Mouse (Mus musculus) stomach, embryonic 16.5 days (tissue): ENCODE results near the gene D6Wsu163e. TPM values are rescaled to one million over a fixed set of nuclear protein-coding genes. Genes with fewer than 3 reads are reported as not detected.

Experiments
- ATAC-seq: fragments of 200-750 bp; cut with Nextera tagmentation; 2 replicates; pipeline ENCODE4 v1.8.0; 2017; ENCODE audit warnings: moderate number of reproducible peaks, moderate TSS enrichment; ENCODE audit not compliant: insufficient read depth, low FRiP score
- H3K27ac ChIP-seq: fragments of 300-500 bp; sonication (generic); 2 replicates; pipeline ENCODE4 v1.5.1; 2014; ENCODE audit warnings: low read length
- H3K27me3 ChIP-seq: fragments of 300-500 bp; sonication (generic); 2 replicates; pipeline ENCODE4 v1.6.1; 2014; ENCODE audit warnings: low read length, control low read depth, mixed read lengths; ENCODE audit not compliant: control insufficient read depth, insufficient read depth
- H3K36me3 ChIP-seq: fragments of 300-500 bp; sonication (generic); 2 replicates; pipeline ENCODE4 v1.6.1; 2014; ENCODE audit warnings: low read length; ENCODE audit not compliant: control insufficient read depth, insufficient read depth
- H3K4me1 ChIP-seq: fragments of 300-500 bp; sonication (generic); 2 replicates; pipeline ENCODE4 v1.6.1; 2014; ENCODE audit warnings: low read length, control low read depth, mixed read lengths; ENCODE audit not compliant: control insufficient read depth, insufficient read depth
- H3K4me2 ChIP-seq: fragments of 300-500 bp; sonication (generic); 2 replicates; pipeline ENCODE4 v1.6.1; 2014; ENCODE audit warnings: low read depth, low read length, mixed read lengths
- H3K4me3 ChIP-seq: fragments of 300-500 bp; sonication (generic); replicated peaks from 2 replicates; pipeline ENCODE4 v1.5.1; 2014; ENCODE audit warnings: mild to moderate bottlenecking, low read length
- H3K9ac ChIP-seq: fragments of 300-500 bp; sonication (generic); 2 replicates; pipeline ENCODE4 v1.6.1; 2014; ENCODE audit warnings: low read length
- H3K9me3 ChIP-seq: fragments of 300-500 bp; sonication (generic); replicated peaks from 2 replicates; pipeline ENCODE4 v1.6.1; 2016; ENCODE audit warnings: low read length, control low read depth; ENCODE audit not compliant: control insufficient read depth
- WGBS: fragments of 180-500 bp; shearing (Covaris S2); extraction: QIAGEN DNeasy Blood & Tissue Kit; methylation state at CpG from one replicate; pipeline ENCODE4 v1.1.7; 2014; 5-methylcytosine and 5-hydroxymethylcytosine counted together
- polyA plus RNA-seq: library from polyadenylated mRNA; unstranded; fragments of >200 nt; fragmentation: Nextera tagmentation; extraction: Ambion mirVana; gene quantifications from 2 replicates; pipeline ENCODE4 v1.2.1, GENCODE M21; 2015

The D6Wsu163e gene
- polyA plus RNA-seq, 1 experiment from 2014 or later = 16.9 TPM

DNA sequence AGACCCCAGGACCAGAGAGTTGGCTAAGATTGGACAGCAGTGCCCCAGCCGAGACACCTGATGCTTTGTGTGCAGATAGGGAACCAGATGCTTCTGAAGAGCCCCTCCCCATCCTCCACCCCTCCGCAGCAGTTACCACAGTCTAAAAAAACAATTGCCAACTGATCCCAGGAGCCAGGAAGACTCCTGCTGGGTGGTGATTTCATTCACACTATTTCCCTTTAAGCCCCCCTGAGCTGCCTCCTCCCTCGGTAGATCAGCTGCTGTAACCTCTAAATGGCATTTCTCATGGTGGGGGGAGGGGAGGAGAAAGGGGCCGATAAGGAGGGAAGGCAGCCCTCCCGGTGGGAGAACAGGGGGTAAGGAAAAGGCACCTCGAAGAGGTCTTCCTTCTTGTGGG lies 79.5 kb downstream of the D6Wsu163e start:
- no peak overlapping the region for H3K27ac ChIP-seq
- peaks cover 22% of the 10 kb centered on the region for H3K27me3 ChIP-seq
- no peaks in the 10 kb centered on the region for H3K9me3 ChIP-seq
- H3K36me3 ChIP-seq = no peaks in the 10 kb centered on the region
- no peak for ATAC-seq
- 8% methylated on average over 6 of the region's 6 CpGs for WGBS
- H3K4me1 ChIP-seq = no peaks in the 10 kb centered on the region
- no peak overlapping the region for H3K4me3 ChIP-seq
- H3K4me2 ChIP-seq = no peak overlapping the region
- H3K9ac ChIP-seq = no peak overlapping the region

DNA sequence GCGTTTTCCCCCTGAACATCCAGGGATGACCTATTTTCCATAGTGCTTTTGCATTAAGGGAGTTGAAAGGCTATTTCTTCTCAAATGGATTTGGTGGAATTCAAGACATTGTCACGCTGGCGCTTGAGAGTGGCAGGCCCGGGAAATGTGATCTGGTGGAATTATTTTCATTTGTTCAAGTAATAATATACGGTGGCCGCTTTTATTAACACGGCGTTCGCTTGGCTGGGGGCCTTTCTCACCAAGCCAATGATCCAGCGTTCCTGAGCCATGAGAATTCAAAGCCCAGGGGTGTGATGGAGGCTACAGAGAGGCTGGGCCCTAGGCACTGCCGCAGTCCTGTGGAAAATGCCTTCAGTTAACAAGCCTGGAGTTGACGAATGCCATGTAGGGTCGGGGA lies 80.7 kb downstream of the D6Wsu163e start:
- no peak overlapping the region for H3K4me3 ChIP-seq
- WGBS = 17% methylated on average over 13 of the region's 13 CpGs
- H3K27ac ChIP-seq = no peak overlapping the region
- no peak overlapping the region for H3K4me2 ChIP-seq
- no peak overlapping the region for H3K9ac ChIP-seq
- ATAC-seq = no peak
- H3K9me3 ChIP-seq = no peaks in the 10 kb centered on the region
- H3K4me1 ChIP-seq = no peaks in the 10 kb centered on the region
- H3K36me3 ChIP-seq = no peaks in the 10 kb centered on the region
- H3K27me3 ChIP-seq = peaks cover 22% of the 10 kb centered on the region

DNA sequence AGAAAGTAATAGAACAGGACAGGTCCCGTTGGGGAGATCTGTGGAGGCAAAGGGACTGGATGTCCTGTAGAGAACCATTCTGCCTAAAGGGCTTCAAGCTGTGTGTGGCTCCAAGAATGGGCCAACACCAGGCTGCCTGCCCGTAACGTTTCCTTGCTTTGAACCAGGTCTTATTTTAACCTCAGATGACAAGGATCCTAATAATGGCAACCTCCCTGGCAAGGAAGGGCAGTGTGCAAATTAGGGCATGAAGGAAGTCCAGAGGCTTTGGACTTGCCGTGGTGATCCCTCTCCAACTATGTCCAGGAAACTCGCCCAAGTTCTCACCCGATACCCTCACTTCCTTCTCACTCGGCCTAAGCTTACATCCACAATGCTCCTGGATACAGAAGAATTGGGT lies 85.1 kb downstream of the D6Wsu163e start:
- Histone ChIP-seq H3K36me3 (no peaks in the 10 kb centered on the region), H3K4me1 (no peaks in the 10 kb centered on the region), H3K4me3 (no peak overlapping the region), H3K9ac (no peak overlapping the region), H3K27me3 (peaks cover 21% of the 10 kb centered on the region), H3K4me2 (no peak overlapping the region), H3K27ac (no peak overlapping the region), H3K9me3 (no peaks in the 10 kb centered on the region)
- ATAC-seq = no peak
- WGBS = 74% methylated on average over 7 of the region's 7 CpGs

Other genes starting within 250 kb of the D6Wsu163e start
- 3.3 and 3.5 TPM in 2 replicates for gene Kcna6, start 199.3 kb upstream of the D6Wsu163e start, polyA plus RNA-seq
- 226 and 234 TPM in 2 replicates for gene Ndufa9, start 90.8 kb upstream of the D6Wsu163e start, polyA plus RNA-seq
- gene Akap3, start 86.9 kb upstream of the D6Wsu163e start, polyA plus RNA-seq = 0.04 TPM in 1 of 2 replicates, not detected in the other
- 0.22 TPM in 1 of 2 replicates, not detected in the other for gene Dyrk4, start 18.1 kb upstream of the D6Wsu163e start, polyA plus RNA-seq
- gene Rad51ap1, start 375 bp upstream of the D6Wsu163e start, polyA plus RNA-seq = 42.5 and 50.0 TPM in 2 replicates
- 0.22 TPM in 1 of 2 replicates, not detected in the other for gene Fgf6, start 75.6 kb downstream of the D6Wsu163e start, polyA plus RNA-seq
- not detected in 2 replicates for gene Fgf23, start 132.9 kb downstream of the D6Wsu163e start, polyA plus RNA-seq
- 4.6 and 5.0 TPM in 2 replicates for gene Tigar, start 169.6 kb downstream of the D6Wsu163e start, polyA plus RNA-seq
- 932 and 1,032 TPM in 2 replicates for gene Ccnd2, start 212.2 kb downstream of the D6Wsu163e start, polyA plus RNA-seq